Mouse (Mus musculus) splenic B cell, adult 2 months (primary cell): ENCODE results near the gene Gm21560.
"Not testable (repeated sequence)": the region's sequence is repeated elsewhere in the genome, so short reads cannot be mapped to it uniquely, and the experiment has no call there.

ENCODE experiments used
- DNase-seq: peaks from one replicate; pipeline ENCODE4 v3.0.0-alpha.2; 2011; ENCODE audit warnings: low read depth, low spot score
- H3K27me3 ChIP-seq: 2 replicates; pipeline ENCODE4 v1.6.1; 2012; ENCODE audit warnings: mild to moderate bottlenecking, low read length, moderate library complexity, mixed read lengths; ENCODE audit not compliant: control insufficient read depth, poor library complexity, insufficient read depth, severe bottlenecking
- H3K36me3 ChIP-seq: 2 replicates; pipeline ENCODE4 v1.6.1; 2012; ENCODE audit warnings: mild to moderate bottlenecking, low read length, moderate library complexity, mixed read lengths; ENCODE audit not compliant: control insufficient read depth, poor library complexity, insufficient read depth, severe bottlenecking

Gm21560 gene

DNA sequence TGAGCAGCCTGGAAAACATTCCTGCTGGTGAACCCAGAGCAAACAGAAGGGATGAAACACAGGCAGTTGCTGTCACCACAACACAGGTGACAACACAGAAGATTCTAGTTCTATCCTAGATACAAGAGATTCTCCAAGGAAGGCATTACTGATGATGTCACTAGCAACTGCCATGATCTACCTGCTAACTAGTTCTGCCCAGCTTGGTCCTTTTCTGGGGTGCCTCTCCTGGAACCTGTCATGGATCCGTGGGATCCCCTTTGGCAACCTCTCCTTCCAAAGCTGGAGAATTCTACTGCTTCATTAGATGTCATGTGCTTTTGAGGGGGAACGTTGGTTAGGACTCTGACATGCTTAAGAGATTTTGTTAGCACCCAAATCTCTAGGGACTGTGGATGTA is at the start of gene Gm21560:
TSS of gene Gm21560 (minus strand) at position 101 of the 400 bp plus-strand sequence.
- H3K27me3 ChIP-seq, DNase-seq, H3K36me3 ChIP-seq: not testable (repeated sequence)

DNA sequence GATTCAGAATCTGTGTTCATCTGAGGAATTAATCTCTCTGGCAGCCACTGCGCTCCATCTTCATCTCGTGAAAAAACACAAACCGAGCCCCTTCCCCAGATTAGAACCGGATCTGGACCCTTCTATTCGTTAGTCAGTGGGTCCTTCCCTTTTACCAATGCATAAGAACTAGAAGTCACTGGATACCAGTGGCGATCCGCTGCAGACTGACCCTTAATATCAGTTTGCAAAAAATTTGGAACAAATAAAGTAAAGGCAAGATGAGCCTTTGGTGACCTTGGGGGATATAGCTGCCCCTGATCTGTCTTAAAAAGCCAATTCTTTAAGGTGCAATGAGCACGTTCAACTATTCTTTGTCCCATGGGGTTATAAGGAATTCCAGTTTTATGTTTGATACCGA is 55.6 kb downstream of the Gm21560 start:
- H3K36me3 ChIP-seq, DNase-seq, H3K27me3 ChIP-seq: not testable (repeated sequence)

DNA sequence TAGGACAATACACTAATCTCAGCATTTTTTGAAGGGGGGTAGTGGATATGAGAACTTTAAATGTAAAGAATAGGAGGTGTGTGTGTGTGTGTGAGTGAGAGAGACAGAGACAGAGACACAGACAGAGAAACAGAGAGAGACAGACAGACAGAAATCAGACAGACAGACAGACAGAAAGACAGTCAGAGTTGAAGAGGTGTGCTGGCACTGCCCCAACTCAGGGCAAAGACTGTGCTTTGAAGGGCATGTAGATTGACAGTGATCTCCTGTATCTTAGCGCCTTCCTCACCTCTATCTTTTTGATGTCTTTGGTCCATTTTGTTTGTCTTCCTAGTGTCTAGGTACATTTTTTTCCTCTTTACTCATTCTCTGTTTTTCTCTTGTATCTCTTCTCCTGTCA is 58.0 kb downstream of the Gm21560 start:
- not testable (repeated sequence) for H3K27me3 ChIP-seq, DNase-seq, H3K36me3 ChIP-seq
